Mouse (Mus musculus) cerebral cortex, adult 2 months (tissue): ENCODE results near the gene Fgb.

ENCODE experiments used
- WGBS: fragments of 180-500 bp; shearing (Covaris S2); methylation state at CpG from one replicate; pipeline ENCODE4 v1.1.7; 2018; 5-methylcytosine and 5-hydroxymethylcytosine counted together

Fgb gene

GRCm38 (mm10) chr3:83027546-83028251 is 22.0 kb downstream of the Fgb start:
- WGBS, result 57% methylated on average over 9 of the region's 9 CpGs

GRCm38 (mm10) chr3:83025475-83026301 is 24.0 kb downstream of the Fgb start, which contains the start of gene Fga:
TSS of gene Fga (plus strand) at chr3:83026076.
- WGBS, result 85% methylated on average over 9 of the region's 9 CpGs

DNA sequence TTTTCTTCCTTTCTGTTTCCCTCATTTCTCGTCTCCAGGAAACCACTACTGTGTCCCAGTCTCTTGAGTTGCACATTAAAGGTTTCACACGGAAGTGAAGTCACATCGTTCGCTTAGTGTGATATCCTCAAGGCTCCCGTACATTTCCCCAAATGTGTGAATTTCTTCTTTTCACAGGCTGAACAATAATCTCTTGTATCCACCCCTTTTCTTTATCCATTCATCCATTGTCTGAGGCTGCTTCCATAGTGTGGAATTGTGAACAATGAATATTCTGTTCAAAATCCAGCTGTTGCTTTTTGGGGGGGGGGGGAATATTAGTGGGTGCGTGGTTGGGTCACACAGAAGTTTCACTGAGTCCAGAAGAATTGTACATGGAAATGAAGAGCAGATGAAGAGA is 24.6 kb downstream of the Fgb start:
- WGBS, result 74% methylated on average over 6 of the region's 6 CpGs

DNA sequence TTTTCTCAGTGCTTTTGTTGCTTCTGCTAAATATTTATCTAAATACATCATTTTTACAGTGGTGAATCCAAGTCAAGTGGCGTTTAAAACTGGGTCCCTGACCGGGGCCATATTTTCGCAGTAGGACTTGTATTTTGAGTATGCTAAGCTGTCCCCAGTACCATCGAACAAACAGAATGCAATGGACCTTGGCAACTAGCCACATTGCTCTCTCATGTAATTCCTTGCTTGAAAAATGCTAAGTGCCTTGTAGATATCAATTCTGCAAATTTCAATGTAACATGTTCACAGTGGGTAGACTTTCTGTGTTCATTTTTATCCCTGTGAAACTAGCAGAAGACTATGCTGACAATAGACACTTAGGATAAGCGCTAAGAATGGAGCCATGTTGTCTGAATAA is 28.5 kb downstream of the Fgb start:
- WGBS, result 83% methylated on average over 5 of the region's 5 CpGs

- 89% methylated on average over 2 of the region's 2 CpGs for WGBS
Measured at GRCm38 (mm10) chr3:83020387-83020786, 29.3 kb downstream of the Fgb start.

DNA sequence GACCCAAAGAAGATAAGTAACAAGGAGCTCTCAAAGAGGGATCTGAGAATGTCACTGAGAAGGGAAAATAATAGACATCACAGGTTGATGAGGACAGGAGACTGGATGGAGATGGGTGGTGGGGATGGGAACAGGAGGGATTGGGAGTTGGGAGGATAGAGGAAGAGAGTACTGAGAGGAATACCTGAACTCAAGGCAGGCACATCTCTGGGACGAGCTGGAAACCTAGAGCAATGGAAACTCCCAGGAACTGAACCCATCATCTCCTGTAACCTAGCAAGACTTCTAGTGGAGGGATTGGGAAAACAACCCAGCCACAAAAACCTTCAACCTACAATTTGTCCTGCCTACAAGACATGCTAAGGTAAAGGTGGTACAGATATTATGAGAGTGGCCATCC is 33.4 kb downstream of the Fgb start:
- WGBS, result 77% methylated on average over 1 of the region's 1 CpGs

GRCm38 (mm10) chr3:83013951-83014350 is 35.7 kb downstream of the Fgb start:
- 90% methylated on average over 10 of the region's 10 CpGs for WGBS

- 94% methylated on average over 19 of the region's 19 CpGs for WGBS
Measured at GRCm38 (mm10) chr3:83012636-83013035, 37.0 kb downstream of the Fgb start.

DNA sequence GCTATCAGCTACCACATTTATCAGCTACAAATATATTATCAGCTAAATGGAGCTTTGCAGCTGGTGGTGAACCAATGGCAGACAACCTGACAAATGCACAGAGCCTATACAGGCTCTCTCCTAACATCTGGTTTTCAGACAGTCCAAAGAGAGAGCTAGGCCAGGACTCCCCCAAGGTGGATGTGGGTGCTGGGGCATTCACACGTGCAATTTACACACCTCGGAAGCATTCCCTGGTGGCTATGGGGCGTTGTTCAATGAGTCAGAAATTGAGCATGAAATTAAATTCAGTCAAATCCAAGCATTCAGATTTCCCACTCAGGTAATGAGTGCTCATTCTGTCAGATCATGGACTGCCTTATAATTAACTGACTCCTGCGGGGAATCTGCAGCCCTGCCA is 38.1 kb downstream of the Fgb start:
- 85% methylated on average over 4 of the region's 4 CpGs for WGBS

DNA sequence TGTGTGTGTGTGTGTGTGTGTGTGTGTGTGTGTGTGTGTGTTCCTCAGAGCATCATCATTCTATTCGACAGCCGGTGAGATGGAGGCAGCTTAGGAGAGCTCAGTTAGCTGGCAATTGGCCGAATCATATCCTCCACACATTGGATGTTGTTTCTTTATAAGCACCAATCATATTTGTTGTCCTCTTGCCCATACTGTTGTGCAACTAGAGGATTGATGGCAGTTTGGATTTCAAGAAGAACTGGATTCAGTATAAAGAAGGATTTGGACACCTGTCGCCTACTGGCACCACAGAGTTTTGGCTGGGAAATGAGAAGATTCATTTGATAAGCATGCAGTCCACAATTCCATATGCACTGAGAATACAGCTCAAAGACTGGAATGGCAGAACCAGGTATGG is 38.5 kb downstream of the Fgb start:
- WGBS, result 85% methylated on average over 4 of the region's 4 CpGs

- WGBS, result 81% methylated on average over 11 of the region's 11 CpGs
Measured at GRCm38 (mm10) chr3:83010291-83010690, 39.4 kb downstream of the Fgb start.

DNA sequence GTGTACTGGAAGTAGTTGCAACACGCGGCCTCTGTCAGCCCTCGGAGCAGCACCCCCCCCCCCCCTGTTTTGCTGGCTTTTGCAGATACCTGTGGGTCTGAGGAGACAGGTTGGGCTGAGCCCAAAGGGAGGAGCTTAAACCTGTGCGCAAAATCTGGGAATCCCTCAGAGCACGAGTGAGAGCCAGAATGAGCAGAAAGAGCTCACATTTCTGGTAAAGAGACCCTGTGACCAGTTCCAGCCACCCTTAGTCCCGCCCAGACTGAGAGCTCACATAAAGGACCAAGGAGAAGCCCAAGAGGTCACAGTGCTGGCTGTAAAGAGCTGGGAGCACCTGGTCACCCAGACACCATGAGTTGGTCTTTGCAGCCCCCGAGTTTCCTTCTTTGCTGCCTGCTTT is 42.1 kb downstream of the Fgb start, which contains the start of gene Fgg:
Gene Fgg (plus strand): TSS at position 168 of the 400 bp plus-strand sequence.
- 71% methylated on average over 7 of the region's 7 CpGs for WGBS

DNA sequence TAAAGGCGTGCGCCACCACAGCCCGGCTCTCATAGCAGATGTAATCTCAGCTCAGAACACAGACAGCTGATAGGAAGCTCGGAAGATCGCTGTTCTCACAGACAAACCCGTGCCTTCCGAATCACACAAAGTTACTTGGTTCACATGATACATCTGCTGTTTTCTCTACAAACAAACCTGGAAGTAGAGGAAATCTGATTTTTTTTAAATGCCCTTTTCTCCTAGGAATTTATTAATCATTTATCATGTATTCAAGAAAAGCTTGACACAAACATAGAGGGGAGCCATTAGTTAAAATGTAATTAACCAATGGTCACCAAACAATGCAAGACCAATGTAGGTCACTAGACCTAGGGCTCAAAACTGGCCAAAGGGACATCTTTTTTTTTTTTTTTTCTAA is 44.9 kb downstream of the Fgb start:
- WGBS, result 94% methylated on average over 7 of the region's 7 CpGs

DNA sequence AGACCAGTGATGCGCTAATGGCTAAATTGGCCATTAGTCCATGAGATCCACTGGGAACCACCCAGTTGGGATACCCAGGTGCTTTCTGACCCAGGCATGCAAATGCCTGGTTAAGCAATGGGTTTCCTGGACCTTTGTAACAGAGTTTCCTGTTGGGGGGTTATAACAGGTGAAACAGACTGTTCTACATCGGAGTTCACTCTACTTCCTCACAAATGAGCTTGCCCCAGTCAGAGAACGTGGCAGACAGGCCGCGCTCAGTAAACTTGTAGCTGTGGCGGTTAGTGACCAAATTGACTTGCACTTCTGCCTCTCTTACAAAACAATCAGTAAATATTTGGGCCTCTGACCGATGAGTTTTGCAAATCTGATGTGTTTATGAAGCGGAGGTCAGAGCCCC is 46.6 kb downstream of the Fgb start:
- WGBS, result 93% methylated on average over 8 of the region's 8 CpGs

- WGBS, result 4% methylated on average over 2 of the region's 2 CpGs
Measured at GRCm38 (mm10) chr3:83002191-83002590, 47.5 kb downstream of the Fgb start.

- WGBS, result 84% methylated on average over 9 of the region's 9 CpGs
Measured at GRCm38 (mm10) chr3:82999995-83000394, 49.7 kb downstream of the Fgb start.

GRCm38 (mm10) chr3:82998772-82999463 is 50.7 kb downstream of the Fgb start:
- 28% methylated on average over 8 of the region's 8 CpGs for WGBS

DNA sequence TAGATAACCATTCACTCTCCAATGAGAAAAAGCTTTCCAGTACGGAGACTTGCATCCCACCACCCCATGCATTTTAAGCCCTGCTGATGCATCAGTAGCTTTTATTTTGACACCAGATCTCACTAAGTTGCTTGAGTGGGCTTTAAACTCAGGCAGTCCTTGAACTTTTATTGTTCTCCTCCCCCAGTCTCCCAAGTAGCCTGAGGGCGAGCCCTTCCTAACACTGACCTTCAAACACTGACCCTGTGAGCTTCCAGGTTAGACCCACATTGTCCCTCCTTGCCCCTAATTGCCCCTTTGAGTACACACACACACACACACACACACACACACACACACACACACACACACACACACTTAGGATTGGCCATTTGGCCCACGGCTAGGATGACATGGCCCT is 53.0 kb downstream of the Fgb start:
- 87% methylated on average over 3 of the region's 3 CpGs for WGBS

DNA sequence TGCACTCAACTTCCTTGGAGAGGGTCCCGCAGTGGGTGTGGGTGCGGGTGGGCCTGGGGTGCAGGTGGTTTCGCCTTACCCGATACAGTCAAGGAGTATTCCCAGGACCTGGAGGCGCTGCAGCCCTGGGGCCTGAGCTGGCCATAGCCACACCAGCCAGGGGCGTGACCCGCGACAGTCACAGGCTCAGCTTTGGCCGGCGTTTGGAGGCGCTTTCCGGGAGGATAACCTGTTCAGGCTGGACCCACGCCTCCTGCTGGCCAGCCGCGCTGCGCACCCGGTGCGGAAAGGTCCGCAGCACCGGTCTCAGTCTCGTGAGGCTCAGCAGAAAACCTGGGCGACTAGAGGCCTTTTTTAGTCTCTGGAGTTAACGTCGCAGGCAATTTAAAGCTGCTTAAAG is 54.3 kb downstream of the Fgb start:
- WGBS, result 9% methylated on average over 24 of the region's 24 CpGs

- WGBS, result 98% methylated on average over 6 of the region's 6 CpGs
Measured at GRCm38 (mm10) chr3:82992956-82993355, 56.7 kb downstream of the Fgb start.

DNA sequence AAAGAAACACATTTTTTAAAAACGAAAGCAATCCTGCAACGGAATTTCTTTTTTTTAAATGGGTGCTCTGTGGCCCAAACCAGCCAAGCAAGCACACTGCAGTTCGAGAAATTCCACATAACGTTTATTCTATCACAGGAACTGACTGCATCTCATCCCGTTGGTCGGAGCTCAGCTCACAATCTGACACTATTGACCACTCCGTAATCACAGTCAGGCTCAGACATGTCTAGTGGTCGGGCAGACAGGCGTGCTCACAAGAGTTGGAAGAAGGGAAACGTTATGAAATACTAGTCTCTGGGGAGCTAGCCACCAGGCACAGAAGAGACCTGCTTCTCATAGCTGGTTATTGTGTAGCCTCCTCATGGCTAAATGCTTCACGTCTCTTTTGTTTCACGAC is 57.7 kb downstream of the Fgb start:
- 81% methylated on average over 12 of the region's 12 CpGs for WGBS
